Mouse (Mus musculus) v-Abl transformed pro-B cells (cell line): ENCODE data around the gene Coq4.

Experiments
- in situ Hi-C, 2 experiments: fragments of 400-800 bp; cut with MboI; formaldehyde crosslinking; loops; one replicate each; pipeline ENCODE4 v1.15.1; 2025; ENCODE audit not compliant: unreplicated experiment in 2 of 2

Gene Coq4

GRCm38 (mm10) chr2:29787937-29788681 is 816 bp downstream of the Coq4 start, which contains the start of gene Trub2:
Gene Trub2, minus strand, starts transcription at chr2:29788502.
- in situ Hi-C loops: no loop called here

- in situ Hi-C loops: no loop called here
These were observed 5.6 kb downstream of the Coq4 start for GRCm38 (mm10) chr2:29792772-29793487.

GRCm38 (mm10) chr2:29802075-29802826 is 15.0 kb downstream of the Coq4 start, which contains the start of gene Slc27a4:
Gene Slc27a4, plus strand, starts transcription at chr2:29802634.
- in situ Hi-C loops: no loop called here

GRCm38 (mm10) chr2:29802827-29803201 is 15.5 kb downstream of the Coq4 start:
- in situ Hi-C loops: no loop called here

- in situ Hi-C loops: no loop called here
These were observed 16.1 kb downstream of the Coq4 start for GRCm38 (mm10) chr2:29803400-29803831.

GRCm38 (mm10) chr2:29815678-29816371 is 28.5 kb downstream of the Coq4 start:
- in situ Hi-C loops: loop anchor here (5.0 kb wide), 3 partner anchors 41 to 161 kb away; no protein-coding TSS in a partner anchor

GRCm38 (mm10) chr2:29817426-29818232 is 30.3 kb downstream of the Coq4 start:
- in situ Hi-C loops: loop anchor here (5.0 kb wide), 3 partner anchors 40 to 160 kb away; no protein-coding TSS in a partner anchor

- in situ Hi-C loops: loop anchor here (5.0 kb wide), 3 partner anchors 38 to 158 kb away; no protein-coding TSS in a partner anchor
These were observed 32.1 kb downstream of the Coq4 start for GRCm38 (mm10) chr2:29819363-29819762.

GRCm38 (mm10) chr2:29820025-29820817 is 32.9 kb downstream of the Coq4 start, which contains the start of gene Urm1:
Gene Urm1, plus strand, starts transcription at chr2:29820075.
- in situ Hi-C loops: no loop called here

- in situ Hi-C loops: no loop called here
These were observed 39.1 kb downstream of the Coq4 start for GRCm38 (mm10) chr2:29826318-29826925.

- in situ Hi-C loops: no loop called here
These were observed 39.8 kb downstream of the Coq4 start for GRCm38 (mm10) chr2:29826926-29827708.

- in situ Hi-C loops: no loop called here
These were observed 40.4 kb downstream of the Coq4 start for GRCm38 (mm10) chr2:29827709-29828024.

GRCm38 (mm10) chr2:29831106-29831505 is 43.8 kb downstream of the Coq4 start:
- in situ Hi-C loops: no loop called here

GRCm38 (mm10) chr2:29833796-29834195 is 46.5 kb downstream of the Coq4 start:
- in situ Hi-C loops: no loop called here

GRCm38 (mm10) chr2:29835391-29835899 is 48.2 kb downstream of the Coq4 start:
- in situ Hi-C loops: no loop called here

- in situ Hi-C loops: no loop called here
These were observed 52.2 kb downstream of the Coq4 start for GRCm38 (mm10) chr2:29839460-29839859.
